14 mouse cellular contexts compared by ENCODE assay signal in genomic region chr2:40522536-40522935, GRCm38 (mm10).
"Had no signal": no experiment of that assay in that cellular context is flagged by ENCODE, and none has a peak within 500 bp of the region (broad histone marks: within the 10 kb centered on the region; RNA-seq: fewer than 3 reads in every experiment).

No protein-coding gene starts in this region.

- DNase-seq: gastrocnemius, adult 2 months; gastrocnemius, postnatal 10 days; gastrocnemius, postnatal 36 days; heart, adult 11 months; heart, adult 2 months; heart, postnatal 14 days; heart, postnatal 36 days; kidney, adult 11 months; kidney, adult 2 months; kidney, postnatal 10 days; kidney, postnatal 25 days; kidney, postnatal 4 days; liver; liver, embryonic 13.5 days had no signal
